Mouse (Mus musculus) kidney, embryonic 15.5 days (tissue): ENCODE results near the gene Dpp6. TPM values are rescaled to one million over a fixed set of nuclear protein-coding genes. Genes with fewer than 3 reads are reported as not detected.

Experiments used
- ATAC-seq: fragments of 200-750 bp; cut with Nextera tagmentation; replicated peaks from 2 replicates; pipeline ENCODE4 v1.8.0; 2017; ENCODE audit warnings: moderate TSS enrichment; ENCODE audit not compliant: low FRiP score
- H3K27ac ChIP-seq: fragments of 300-500 bp; sonication (generic); 2 replicates; pipeline ENCODE4 v1.5.1; 2015; ENCODE audit warnings: mild to moderate bottlenecking, inconsistent platforms
- H3K27me3 ChIP-seq: fragments of 300-500 bp; sonication (generic); 2 replicates; pipeline ENCODE4 v1.6.1; 2015; ENCODE audit warnings: inconsistent platforms
- H3K36me3 ChIP-seq: fragments of 300-500 bp; sonication (generic); 2 replicates; pipeline ENCODE4 v1.6.1; 2015; ENCODE audit warnings: inconsistent platforms
- H3K4me1 ChIP-seq: fragments of 300-500 bp; sonication (generic); 2 replicates; pipeline ENCODE4 v1.6.1; 2015; ENCODE audit warnings: inconsistent platforms
- H3K4me2 ChIP-seq: fragments of 300-500 bp; sonication (generic); 2 replicates; pipeline ENCODE4 v1.6.1; 2015; ENCODE audit warnings: moderate library complexity, mild to moderate bottlenecking, inconsistent platforms
- H3K4me3 ChIP-seq: fragments of 300-500 bp; sonication (generic); replicated peaks from 2 replicates; pipeline ENCODE4 v1.5.1; 2015; ENCODE audit warnings: mild to moderate bottlenecking, inconsistent platforms
- H3K9ac ChIP-seq: fragments of 300-500 bp; sonication (generic); 2 replicates; pipeline ENCODE4 v1.6.1; 2015; ENCODE audit warnings: mild to moderate bottlenecking, inconsistent platforms
- H3K9me3 ChIP-seq: fragments of 300-500 bp; sonication (generic); replicated peaks from 2 replicates; pipeline ENCODE4 v1.6.1; 2016; ENCODE audit warnings: inconsistent platforms
- WGBS: fragments of 180-500 bp; shearing (Covaris S2); methylation state at CpG from one replicate; pipeline ENCODE4 v1.1.7; 2015; ENCODE audit warnings: mixed read lengths; 5-methylcytosine and 5-hydroxymethylcytosine counted together
- polyA plus RNA-seq: library from polyadenylated mRNA; unstranded; fragments of >200 nt; fragmentation: Nextera tagmentation; extraction: Ambion mirVana; gene quantifications from 2 replicates; pipeline ENCODE4 v1.2.1, GENCODE M21; 2015

Gene Dpp6
- polyA plus RNA-seq, 1 experiment from 2014 or later = 3.5 TPM

GRCm38 (mm10) chr5:27651879-27652814, 835.1 kb downstream of the Dpp6 start:
- Histone ChIP-seq H3K27ac (no peak overlapping the region), H3K9ac (no peak overlapping the region), H3K36me3 (no peaks in the 10 kb centered on the region), H3K4me2 (no peak overlapping the region), H3K9me3 (no peaks in the 10 kb centered on the region), H3K4me1 (peaks cover under 1% of the 10 kb centered on the region; the same call in 1 of the 2 replicates), H3K27me3 (no peaks in the 10 kb centered on the region), H3K4me3 (no peak overlapping the region)
- WGBS = 60% methylated on average over 8 of the region's 8 CpGs
- 0 out of 2 replicates have a peak, but pooled peaks have one; percentile 44 for ATAC-seq

- WGBS = 55% methylated on average over 6 of the region's 6 CpGs
- Histone ChIP-seq H3K9me3 (no peaks in the 10 kb centered on the region), H3K4me3 (no peak overlapping the region), H3K4me1 (peaks cover 17% of the 10 kb centered on the region), H3K36me3 (no peaks in the 10 kb centered on the region), H3K27me3 (no peaks in the 10 kb centered on the region), H3K27ac (no peak overlapping the region), H3K9ac (no peak overlapping the region), H3K4me2 (no peak overlapping the region)
- no peak for ATAC-seq
These were observed 839.1 kb downstream of the Dpp6 start for GRCm38 (mm10) chr5:27656101-27656500.

GRCm38 (mm10) chr5:27657672-27658071, 840.7 kb downstream of the Dpp6 start:
- no peaks in the 10 kb centered on the region for H3K9me3 ChIP-seq
- no peak overlapping the region for H3K4me3 ChIP-seq
- H3K4me1 ChIP-seq = peaks cover 17% of the 10 kb centered on the region
- WGBS = 19% methylated on average over 4 of the region's 4 CpGs
- H3K27me3 ChIP-seq = no peaks in the 10 kb centered on the region
- ATAC-seq = no peak; the same call in 1 of the 2 replicates
- no peak overlapping the region for H3K9ac ChIP-seq
- H3K4me2 ChIP-seq = no peak overlapping the region
- peak overlapping the region; percentile 83 for H3K27ac ChIP-seq
- no peaks in the 10 kb centered on the region for H3K36me3 ChIP-seq

- H3K36me3 ChIP-seq = no peaks in the 10 kb centered on the region
These were observed 841.2 kb downstream of the Dpp6 start for GRCm38 (mm10) chr5:27658165-27658564.

GRCm38 (mm10) chr5:27658569-27658968, 841.6 kb downstream of the Dpp6 start:
- no peaks in the 10 kb centered on the region for H3K9me3 ChIP-seq
- no peak overlapping the region for H3K4me2 ChIP-seq
- H3K36me3 ChIP-seq = no peaks in the 10 kb centered on the region
- ATAC-seq = peak; percentile 24
- no peak overlapping the region for H3K4me3 ChIP-seq
- H3K27me3 ChIP-seq = no peaks in the 10 kb centered on the region
- H3K4me1 ChIP-seq = peaks cover 17% of the 10 kb centered on the region
- peak overlapping the region; percentile 83 for H3K27ac ChIP-seq
- no peak overlapping the region for H3K9ac ChIP-seq

More at GRCm38 (mm10) chr5:27658165-27658564, 841.2 kb downstream of the Dpp6 start:
- Histone ChIP-seq H3K4me2 (no peak overlapping the region), H3K4me3 (no peak overlapping the region), H3K9ac (no peak overlapping the region), H3K27ac (peak overlapping the region; percentile 83), H3K9me3 (no peaks in the 10 kb centered on the region), H3K4me1 (peaks cover 17% of the 10 kb centered on the region), H3K27me3 (no peaks in the 10 kb centered on the region)
- ATAC-seq = peak; percentile 71
- WGBS = 19% methylated on average over 5 of the region's 5 CpGs

DNA sequence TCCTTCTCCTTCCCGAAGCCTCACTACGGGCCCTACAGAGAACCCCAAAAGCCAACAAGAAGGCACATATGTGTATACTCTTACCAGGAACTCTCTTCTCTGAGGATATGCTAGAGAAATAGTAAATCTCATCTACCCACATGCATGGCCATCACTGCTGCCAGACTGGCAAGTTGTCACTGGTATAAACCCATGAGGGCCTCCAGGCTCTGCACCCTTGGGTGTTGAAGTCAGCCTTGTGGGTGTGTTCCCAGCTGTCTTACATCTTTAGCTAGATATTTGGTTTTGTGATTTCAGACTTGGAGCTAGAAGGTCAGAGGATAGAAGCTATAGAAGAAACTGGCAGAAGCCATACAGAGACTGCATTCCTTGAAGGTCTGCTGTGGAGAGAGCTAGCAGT, 842.0 kb downstream of the Dpp6 start:
- 86% methylated on average over 2 of the region's 2 CpGs for WGBS
- H3K9ac ChIP-seq = no peak overlapping the region
- no peak overlapping the region for H3K4me2 ChIP-seq
- H3K27me3 ChIP-seq = no peaks in the 10 kb centered on the region
- no peak overlapping the region for H3K4me3 ChIP-seq
- peaks cover 17% of the 10 kb centered on the region for H3K4me1 ChIP-seq
- H3K9me3 ChIP-seq = no peaks in the 10 kb centered on the region
- H3K36me3 ChIP-seq = no peaks in the 10 kb centered on the region
- no peak for ATAC-seq
- H3K27ac ChIP-seq = no peak overlapping the region

- Histone ChIP-seq H3K4me3 (no peak overlapping the region), H3K27me3 (no peaks in the 10 kb centered on the region), H3K9ac (no peak overlapping the region), H3K36me3 (no peaks in the 10 kb centered on the region), H3K4me2 (no peak overlapping the region), H3K4me1 (peaks cover 17% of the 10 kb centered on the region), H3K27ac (no peak overlapping the region), H3K9me3 (no peaks in the 10 kb centered on the region)
- WGBS = 87% methylated on average over 6 of the region's 6 CpGs
- no peak for ATAC-seq
These were observed 842.8 kb downstream of the Dpp6 start for GRCm38 (mm10) chr5:27659781-27660180.

GRCm38 (mm10) chr5:27664111-27664510, 847.1 kb downstream of the Dpp6 start:
- H3K9me3 ChIP-seq = no peaks in the 10 kb centered on the region
- no peaks in the 10 kb centered on the region for H3K36me3 ChIP-seq
- H3K9ac ChIP-seq = no peak overlapping the region
- ATAC-seq = no peak
- no peaks in the 10 kb centered on the region for H3K27me3 ChIP-seq
- no peak overlapping the region for H3K4me3 ChIP-seq
- H3K4me1 ChIP-seq = no peaks in the 10 kb centered on the region
- WGBS = 86% methylated on average over 4 of the region's 4 CpGs
- no peak overlapping the region for H3K4me2 ChIP-seq
- no peak overlapping the region for H3K27ac ChIP-seq

DNA sequence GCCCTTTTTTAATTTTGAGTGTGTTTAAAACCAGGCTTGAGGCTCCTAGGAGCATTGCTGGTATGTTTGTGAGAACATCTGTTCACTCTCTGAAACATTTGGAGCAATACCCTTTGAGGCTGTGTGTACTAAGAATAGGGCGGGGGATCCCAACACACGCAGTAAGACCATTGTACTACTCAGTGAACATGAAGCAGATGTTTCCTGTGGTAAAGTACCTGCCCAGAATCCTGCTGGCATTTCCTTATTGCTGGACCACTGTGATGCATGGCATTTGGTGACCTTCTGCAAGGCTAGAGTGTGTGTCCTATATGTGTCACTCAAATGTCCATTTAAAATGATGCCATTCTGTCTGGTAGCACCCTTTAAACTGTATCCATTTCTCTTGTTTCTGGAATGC, 854.5 kb downstream of the Dpp6 start:
- ATAC-seq = no peak
- H3K27me3 ChIP-seq = no peaks in the 10 kb centered on the region
- H3K4me1 ChIP-seq = no peaks in the 10 kb centered on the region
- H3K4me3 ChIP-seq = no peak overlapping the region
- no peak overlapping the region for H3K27ac ChIP-seq
- 65% methylated on average over 2 of the region's 2 CpGs for WGBS
- H3K9ac ChIP-seq = no peak overlapping the region
- no peaks in the 10 kb centered on the region for H3K36me3 ChIP-seq
- no peaks in the 10 kb centered on the region for H3K9me3 ChIP-seq
- no peak overlapping the region for H3K4me2 ChIP-seq

GRCm38 (mm10) chr5:27677247-27677666, 860.3 kb downstream of the Dpp6 start:
- 43% methylated on average over 5 of the region's 5 CpGs for WGBS
- no peaks in the 10 kb centered on the region for H3K27me3 ChIP-seq
- no peak overlapping the region for H3K4me2 ChIP-seq
- no peaks in the 10 kb centered on the region for H3K9me3 ChIP-seq
- no peaks in the 10 kb centered on the region for H3K36me3 ChIP-seq
- peak; percentile 69 for ATAC-seq
- H3K9ac ChIP-seq = no peak overlapping the region
- no peak overlapping the region for H3K27ac ChIP-seq
- H3K4me1 ChIP-seq = no peaks in the 10 kb centered on the region
- H3K4me3 ChIP-seq = no peak overlapping the region

- Histone ChIP-seq H3K4me2 (no peak overlapping the region), H3K4me1 (no peaks in the 10 kb centered on the region), H3K36me3 (no peaks in the 10 kb centered on the region), H3K9me3 (no peaks in the 10 kb centered on the region), H3K27me3 (no peaks in the 10 kb centered on the region), H3K9ac (no peak overlapping the region), H3K4me3 (no peak overlapping the region), H3K27ac (no peak overlapping the region)
- ATAC-seq = no peak
- WGBS = 84% methylated on average over 1 of the region's 1 CpGs
These were observed 862.1 kb downstream of the Dpp6 start for GRCm38 (mm10) chr5:27679151-27679550.

GRCm38 (mm10) chr5:27680476-27680875, 863.5 kb downstream of the Dpp6 start:
- no peak for ATAC-seq
- H3K27me3 ChIP-seq = no peaks in the 10 kb centered on the region

More at GRCm38 (mm10) chr5:27680476-27680875, 863.5 kb downstream of the Dpp6 start:
- Histone ChIP-seq H3K4me1 (no peaks in the 10 kb centered on the region), H3K27ac (no peak overlapping the region), H3K9me3 (no peaks in the 10 kb centered on the region), H3K36me3 (no peaks in the 10 kb centered on the region), H3K9ac (no peak overlapping the region), H3K4me2 (no peak overlapping the region), H3K4me3 (no peak overlapping the region)
- WGBS = 35% methylated on average over 5 of the region's 5 CpGs
